Mouse (Mus musculus) ovary, postnatal 14 days (tissue): Measurements from ENCODE around the gene Spp2.
A peak's percentile ranks its signal among the peaks of the same experiment; 100 is the strongest.

Experiments
- DNase-seq: peaks from one replicate; pipeline ENCODE4 v3.0.0; 2022; ENCODE audit warnings: low spot score

The Spp2 gene

GRCm38 (mm10) chr1:88466325-88467064, 59.7 kb downstream of the Spp2 start:
- no peak for DNase-seq

DNA sequence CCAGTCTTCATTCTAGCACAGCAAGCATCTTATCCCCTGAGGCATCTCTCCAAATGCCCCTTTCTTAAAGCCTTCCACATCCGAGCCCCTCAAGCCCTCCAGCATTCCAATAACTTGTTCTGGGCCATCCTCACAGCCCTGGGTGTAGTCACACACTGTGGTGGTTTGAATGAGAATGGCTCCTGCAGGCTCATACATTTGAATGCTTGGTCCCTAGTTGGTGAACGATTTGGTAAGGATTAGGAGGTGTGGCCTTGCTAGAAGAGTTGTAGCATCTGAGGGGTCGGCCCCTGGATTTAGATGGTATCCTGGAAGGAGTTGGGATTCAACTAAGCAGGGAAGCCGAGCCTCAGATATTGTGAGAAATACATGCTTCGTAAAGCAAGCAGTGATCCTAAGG, 61.1 kb downstream of the Spp2 start:
- DNase-seq = no peak

- no peak for DNase-seq
Observed at GRCm38 (mm10) chr1:88468335-88468734, 61.6 kb downstream of the Spp2 start.

- no peak for DNase-seq
Observed at GRCm38 (mm10) chr1:88469746-88470145, 63.0 kb downstream of the Spp2 start.

GRCm38 (mm10) chr1:88472258-88472657, 65.5 kb downstream of the Spp2 start:
- no peak for DNase-seq

GRCm38 (mm10) chr1:88473899-88474298, 67.1 kb downstream of the Spp2 start:
- DNase-seq = no peak

DNA sequence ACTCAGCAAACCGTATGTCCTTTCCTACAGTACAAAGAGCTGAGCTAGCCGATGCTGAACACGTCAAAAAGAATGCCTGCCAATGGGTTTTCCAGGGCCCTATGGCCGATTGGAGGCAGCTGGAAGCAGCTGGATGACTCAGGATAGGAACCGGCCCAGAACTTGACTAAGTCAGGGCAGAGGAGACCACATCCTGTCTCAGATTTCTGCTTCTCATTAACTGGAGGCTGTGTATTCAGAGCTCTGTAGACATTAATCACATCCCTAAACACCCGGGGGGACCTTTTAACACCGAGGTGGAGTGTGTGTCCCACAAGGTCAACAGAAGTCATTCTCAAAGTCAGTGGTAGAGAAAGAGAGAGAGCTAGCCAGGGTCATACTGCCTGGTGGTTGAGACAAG, 67.8 kb downstream of the Spp2 start:
- DNase-seq = peak; percentile 29

- no peak for DNase-seq
Observed at GRCm38 (mm10) chr1:88475502-88475953, 68.8 kb downstream of the Spp2 start.
